Mouse (Mus musculus): ENCODE data around the gene Nkiras1.

- TF ChIP-seq CTCF (IDR thresholded peaks at IDR 0.05; ENCODE audit: low read depth) (no peak), EP300 (IDR thresholded peaks at IDR 0.05; ENCODE audit: low read depth) (no peak)
Observed at GRCm38 (mm10) chr14:18280375-18280774, 9.4 kb downstream of the Nkiras1 start.

Data from heart, postnatal 0 days (tissue).